Mouse (Mus musculus) ES-Bruce4 (cell line): ENCODE measurements around the gene Spred2.

Experiments used
- CTCF ChIP-seq: IDR thresholded peaks from one replicate; pipeline ENCODE4 v1.8.1; 2011; ENCODE audit warnings: low read depth, low read length
- EP300 ChIP-seq: IDR thresholded peaks from 2 replicates; pipeline ENCODE4 v1.6.1; 2011; ENCODE audit warnings: low read depth, low read length; ENCODE audit not compliant: insufficient read depth
- POLR2A ChIP-seq: IDR thresholded peaks from one replicate; pipeline ENCODE4 v1.8.1; 2011; ENCODE audit warnings: low read length; ENCODE audit not compliant: insufficient read depth

DNA sequence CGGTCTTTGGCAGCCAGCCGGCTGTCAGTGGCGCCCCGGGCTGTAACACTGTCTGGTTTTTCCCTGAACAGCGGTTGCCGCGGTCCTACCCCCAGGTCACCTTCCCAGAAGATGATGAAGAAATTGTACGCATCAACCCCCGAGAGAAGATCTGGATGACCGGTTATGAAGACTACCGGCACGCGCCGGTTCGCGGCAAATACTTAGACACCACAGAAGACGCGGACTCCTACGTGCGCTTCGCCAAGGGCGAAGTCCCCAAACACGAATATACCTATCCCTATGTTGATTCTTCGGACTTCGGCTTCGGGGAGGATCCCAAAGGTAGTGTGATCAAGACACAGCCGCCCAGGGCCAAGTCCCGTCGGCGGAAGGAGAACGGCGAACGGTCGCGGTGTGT is 96.5 kb downstream of the Spred2 start:
- TF ChIP-seq POLR2A, result no peak
- TF ChIP-seq EP300, result no peak
- no peak for TF ChIP-seq CTCF
